Mouse (Mus musculus): Measurements from ENCODE around the gene Setdb2. TPM values are rescaled to one million over a fixed set of nuclear protein-coding genes. Genes with fewer than 3 reads are reported as not detected.

Setdb2 gene
- polyA plus RNA-seq (2017; shearing (Covaris generic)) = 10 to 100 TPM; 18.0 to 27.1 TPM

DNA sequence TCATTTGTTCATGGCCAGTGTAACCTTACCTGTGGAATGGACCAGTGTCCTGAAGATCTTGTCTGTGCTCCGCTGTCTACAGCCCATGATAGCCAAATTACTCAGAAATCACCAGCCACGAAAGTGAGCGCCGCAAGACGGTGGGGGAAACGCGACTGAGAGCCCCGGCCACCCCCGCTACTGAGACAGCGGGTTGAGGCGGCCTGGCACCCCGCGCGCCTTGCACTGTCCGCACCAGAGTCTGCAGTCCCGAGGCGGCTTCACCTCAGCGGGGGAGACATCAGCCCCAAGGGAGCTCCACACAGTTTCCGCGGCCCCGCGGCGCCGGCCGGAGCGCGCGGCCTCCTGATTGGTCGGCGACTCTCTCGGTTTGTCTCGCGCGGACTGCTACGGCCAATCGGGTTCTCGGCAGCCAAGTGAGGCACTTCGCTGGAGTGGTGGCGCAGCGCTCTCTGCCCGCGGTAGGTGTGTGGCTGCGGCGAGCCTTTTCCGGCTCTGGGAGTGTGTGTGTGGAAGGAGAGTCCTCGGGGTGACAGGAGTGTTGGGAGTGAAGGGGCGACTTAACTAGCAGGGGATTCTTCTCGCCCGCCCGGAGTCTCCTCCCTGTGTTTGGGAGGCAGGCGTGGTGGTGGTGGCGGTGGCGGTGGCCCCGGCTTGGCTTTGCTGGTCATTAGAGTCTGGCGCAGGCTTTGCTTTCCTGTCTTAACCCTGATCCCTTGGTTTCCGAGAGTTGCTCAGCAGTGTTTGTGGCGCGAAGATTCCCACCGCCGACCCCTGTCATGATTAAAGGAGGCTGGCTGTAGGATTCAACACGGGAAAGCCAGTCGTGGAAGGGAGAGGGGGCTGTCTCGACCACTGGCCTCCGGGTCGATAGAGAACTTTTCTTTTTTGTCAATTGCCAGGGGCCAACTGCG lies at the start of gene Setdb2, which contains the start of gene Cab39l:
Gene Setdb2 (minus strand): TSS at position 327 of the 914 bp plus-strand sequence.
Gene Cab39l (plus strand): TSS at position 415 of the 914 bp plus-strand sequence.

DNA sequence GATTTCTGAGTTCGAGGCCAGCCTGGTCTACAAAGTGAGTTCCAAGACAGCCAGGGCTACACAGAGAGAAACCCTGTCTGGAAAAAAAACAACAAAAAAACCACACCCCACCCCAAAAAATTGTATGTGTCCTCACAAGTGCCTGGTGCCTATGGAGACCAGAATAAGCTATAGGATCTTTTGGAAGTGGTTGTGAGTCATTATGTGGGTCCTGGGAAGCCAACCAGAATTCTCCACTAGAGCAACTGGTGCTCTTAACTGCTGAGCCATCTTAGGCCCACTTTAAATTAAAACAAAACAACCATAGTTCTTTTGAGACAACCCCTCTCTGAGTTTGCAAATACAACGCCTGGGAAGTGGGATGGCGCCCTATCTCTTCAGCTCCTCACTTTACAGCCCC lies 45.4 kb downstream of the Setdb2 start, which contains the start of gene Phf11c:
Gene Phf11c (minus strand): TSS at position 101 of the 400 bp plus-strand sequence.

DNA sequence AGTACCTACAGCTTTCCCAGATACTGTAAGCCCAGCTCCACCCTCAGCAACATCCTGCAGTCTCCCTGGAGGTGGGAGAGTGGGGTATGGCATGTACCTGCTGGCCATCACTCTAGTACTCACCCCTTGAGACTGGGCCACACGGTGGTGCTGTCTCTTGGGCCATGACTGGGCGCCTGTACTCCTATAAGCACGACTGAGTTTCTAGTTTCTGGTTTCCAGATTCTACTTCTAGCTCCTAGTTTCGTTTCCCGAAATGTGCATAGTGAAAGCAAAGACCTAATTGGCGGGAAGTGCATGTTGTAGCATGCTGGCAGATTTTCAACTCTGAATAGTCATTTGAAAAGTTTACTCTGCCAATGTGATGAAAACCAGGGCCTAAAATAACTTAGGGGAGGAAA lies 75.4 kb downstream of the Setdb2 start, which contains the start of gene Phf11d:
Gene Phf11d (minus strand): TSS at position 227 of the 401 bp plus-strand sequence.

Other genes with a start within 250 kb of the Setdb2 start
- 10 to 100 TPM; 59.4 to 86.4 TPM for gene Rcbtb1, start 239.7 kb downstream of the Setdb2 start, polyA plus RNA-seq (2017; shearing (Covaris generic))
- gene Gm6904, start 180.7 kb downstream of the Setdb2 start, polyA plus RNA-seq (2017; shearing (Covaris generic)) = 1 to 10 TPM; 5.9 to 8.1 TPM
- gene Phf11a, start 143.4 kb downstream of the Setdb2 start, polyA plus RNA-seq (2017; shearing (Covaris generic)) = 10 to 100 TPM; 22.7 to 35.5 TPM
- gene Phf11b, start 99.5 kb downstream of the Setdb2 start, polyA plus RNA-seq (2017; shearing (Covaris generic)) = 100 to 1,000 TPM; 154 to 172 TPM
- gene Phf11d, start 75.4 kb downstream of the Setdb2 start, polyA plus RNA-seq (2017; shearing (Covaris generic)) = 10 to 100 TPM; 11.0 to 15.2 TPM
- gene Phf11c, start 45.5 kb downstream of the Setdb2 start, polyA plus RNA-seq (2017; shearing (Covaris generic)) = 10 to 100 TPM; 17.9 to 18.1 TPM
- gene Cab39l, start 88 bp upstream of the Setdb2 start, polyA plus RNA-seq (2017; shearing (Covaris generic)) = 10 to 100 TPM; 52.1 to 73.4 TPM
- gene Cdadc1, start 157.1 kb upstream of the Setdb2 start, polyA plus RNA-seq (2017; shearing (Covaris generic)) = 10 to 100 TPM; 25.2 to 32.2 TPM
- gene Shisa2, start 184.4 kb upstream of the Setdb2 start, polyA plus RNA-seq (2017; shearing (Covaris generic)) = 1 to 10 TPM in 1 of 2 experiments, not detected in 1; 1.3 TPM

All from inflammation-experienced regulatory T-cells (primary cell).